In genomic region chr12:58550859-58551761, GRCm38 (mm10) we compare ENCODE assay signal across 12 mouse cellular contexts.
DNase-seq lines count a peak whose midpoint lies in the region; ATAC-seq lines count a peak whose summit lies in the region.
"Had no signal": no experiment of that assay in that cellular context is flagged by ENCODE, and none has a peak within 500 bp of the region (broad histone marks: within the 10 kb centered on the region; RNA-seq: fewer than 3 reads in every experiment).

No protein-coding gene starts in this region.

- H3K27ac ChIP-seq in hindbrain, embryonic 16.5 days (ENCODE audit: low read depth, low read length): no peak overlapping the region
- no peak overlapping the region for H3K27ac ChIP-seq in hindbrain, embryonic 11.5 days (ENCODE audit: low read depth, low read length)
- no peak overlapping the region; the same call in 1 of the 2 replicates for H3K27ac ChIP-seq in forebrain, embryonic 16.5 days (ENCODE audit: low read length)
- H3K27ac ChIP-seq in midbrain, embryonic 16.5 days (ENCODE audit: low read length): no peak overlapping the region
- H3K27ac ChIP-seq in kidney, embryonic 16.5 days (ENCODE audit: low read length): no peak overlapping the region
- H3K27ac ChIP-seq: heart, embryonic 13.5 days; neural tube, embryonic 12.5 days had no signal

- no peak overlapping the region for H3K4me3 ChIP-seq in hindbrain, embryonic 16.5 days (ENCODE audit: low read length)
- H3K4me3 ChIP-seq in hindbrain, embryonic 11.5 days (ENCODE audit: low read depth, low read length): no peak overlapping the region
- H3K4me3 ChIP-seq in forebrain, embryonic 16.5 days (replicated peaks; ENCODE audit: low read length): no peak overlapping the region
- no peak overlapping the region for H3K4me3 ChIP-seq in midbrain, embryonic 16.5 days (ENCODE audit: low read depth, low read length)
- H3K4me3 ChIP-seq in kidney, embryonic 16.5 days (ENCODE audit: low read length): no peak overlapping the region
- H3K4me3 ChIP-seq: heart, embryonic 13.5 days; neural tube, embryonic 12.5 days had no signal

- no peak overlapping the region for H3K9ac ChIP-seq in hindbrain, embryonic 16.5 days (ENCODE audit: low read depth, low read length)
- H3K9ac ChIP-seq in hindbrain, embryonic 11.5 days (ENCODE audit: low read depth, low read length): no peak overlapping the region
- no peak overlapping the region for H3K9ac ChIP-seq in forebrain, embryonic 16.5 days (replicated peaks; ENCODE audit: low read depth, low read length)
- H3K9ac ChIP-seq in midbrain, embryonic 16.5 days (ENCODE audit: low read depth, low read length): no peak overlapping the region
- no peak overlapping the region for H3K9ac ChIP-seq in kidney, embryonic 16.5 days (replicated peaks; ENCODE audit: low read length)
- H3K9ac ChIP-seq: heart, embryonic 13.5 days; neural tube, embryonic 12.5 days had no signal

- WGBS in hindbrain, embryonic 16.5 days: 29% methylated on average over 9 of the region's 9 CpGs
- WGBS in hindbrain, embryonic 11.5 days: 33% methylated on average over 9 of the region's 9 CpGs
- 7% methylated on average over 9 of the region's 9 CpGs for WGBS in forebrain, embryonic 16.5 days
- WGBS in midbrain, embryonic 16.5 days: 22% methylated on average over 9 of the region's 9 CpGs
- 39% methylated on average over 9 of the region's 9 CpGs for WGBS in kidney, embryonic 16.5 days

- no peaks in the 10 kb centered on the region for H3K27me3 ChIP-seq in hindbrain, embryonic 16.5 days (replicated peaks; ENCODE audit: control insufficient read depth, insufficient read depth, low read length)
- H3K27me3 ChIP-seq in hindbrain, embryonic 11.5 days (ENCODE audit: control insufficient read depth, insufficient read depth, low read length): no peaks in the 10 kb centered on the region
- H3K27me3 ChIP-seq in forebrain, embryonic 16.5 days (replicated peaks; ENCODE audit: control insufficient read depth, insufficient read depth, low read length): no peaks in the 10 kb centered on the region
- H3K27me3 ChIP-seq in midbrain, embryonic 16.5 days (ENCODE audit: control insufficient read depth, insufficient read depth, low read depth, low read length): no peaks in the 10 kb centered on the region
- H3K27me3 ChIP-seq in kidney, embryonic 16.5 days (ENCODE audit: insufficient read depth, low read length): no peaks in the 10 kb centered on the region
- H3K27me3 ChIP-seq: heart, embryonic 13.5 days; neural tube, embryonic 12.5 days had no signal

- no peak overlapping the region for H3K4me2 ChIP-seq in hindbrain, embryonic 16.5 days (ENCODE audit: low read length)
- no peak overlapping the region for H3K4me2 ChIP-seq in hindbrain, embryonic 11.5 days (replicated peaks; ENCODE audit: low read depth, low read length)
- H3K4me2 ChIP-seq in forebrain, embryonic 16.5 days (ENCODE audit: low read length): no peak overlapping the region
- 0 out of 2 replicates have a peak overlapping the region, but pooled peaks have one; percentile 5 for H3K4me2 ChIP-seq in midbrain, embryonic 16.5 days (ENCODE audit: low read length)
- H3K4me2 ChIP-seq in kidney, embryonic 16.5 days (replicated peaks; ENCODE audit: low read depth, low read length): no peak overlapping the region
- H3K4me2 ChIP-seq: heart, embryonic 13.5 days; neural tube, embryonic 12.5 days had no signal

- peak; percentile 58; the same call in 1 of the 2 replicates for ATAC-seq in hindbrain, embryonic 16.5 days
- no peak; the same call in 1 of the 2 replicates for ATAC-seq in hindbrain, embryonic 11.5 days (ENCODE audit: low FRiP score)
- peak; percentile 79 for ATAC-seq in forebrain, embryonic 16.5 days
- no peak for ATAC-seq in midbrain, embryonic 16.5 days
- ATAC-seq in kidney, embryonic 16.5 days (ENCODE audit: low FRiP score, low TSS enrichment): no peak

- H3K4me1 ChIP-seq in hindbrain, embryonic 16.5 days (ENCODE audit: control insufficient read depth, insufficient read depth, low read depth, low read length): no peaks in the 10 kb centered on the region
- no peaks in the 10 kb centered on the region for H3K4me1 ChIP-seq in hindbrain, embryonic 11.5 days (replicated peaks; ENCODE audit: control insufficient read depth, insufficient read depth, low read length)
- peaks cover 6% of the 10 kb centered on the region for H3K4me1 ChIP-seq in forebrain, embryonic 16.5 days (replicated peaks; ENCODE audit: control insufficient read depth, insufficient read depth, low read length)
- no peaks in the 10 kb centered on the region; the same call in 1 of the 2 replicates for H3K4me1 ChIP-seq in midbrain, embryonic 16.5 days (ENCODE audit: control insufficient read depth, insufficient read depth, low read length)
- no peaks in the 10 kb centered on the region for H3K4me1 ChIP-seq in kidney, embryonic 16.5 days (ENCODE audit: insufficient read depth, low read length)
- H3K4me1 ChIP-seq: heart, embryonic 13.5 days; neural tube, embryonic 12.5 days had no signal

- no peaks in the 10 kb centered on the region for H3K36me3 ChIP-seq in hindbrain, embryonic 16.5 days (ENCODE audit: control insufficient read depth, insufficient read depth, low read length)
- no peaks in the 10 kb centered on the region for H3K36me3 ChIP-seq in hindbrain, embryonic 11.5 days (ENCODE audit: control insufficient read depth, insufficient read depth, low read length)
- H3K36me3 ChIP-seq in forebrain, embryonic 16.5 days (ENCODE audit: control insufficient read depth, insufficient read depth): no peaks in the 10 kb centered on the region
- H3K36me3 ChIP-seq in midbrain, embryonic 16.5 days (ENCODE audit: control insufficient read depth, insufficient read depth, low read length): no peaks in the 10 kb centered on the region
- no peaks in the 10 kb centered on the region for H3K36me3 ChIP-seq in kidney, embryonic 16.5 days (ENCODE audit: insufficient read depth, low read length)
- H3K36me3 ChIP-seq: heart, embryonic 13.5 days; neural tube, embryonic 12.5 days had no signal

- H3K9me3 ChIP-seq in hindbrain, embryonic 16.5 days (ENCODE audit: control insufficient read depth, low read length): no peaks in the 10 kb centered on the region
- H3K9me3 ChIP-seq in hindbrain, embryonic 11.5 days (ENCODE audit: control insufficient read depth, low read length): no peaks in the 10 kb centered on the region
- no peaks in the 10 kb centered on the region for H3K9me3 ChIP-seq in forebrain, embryonic 16.5 days (ENCODE audit: control insufficient read depth, low read length)
- H3K9me3 ChIP-seq in midbrain, embryonic 16.5 days (replicated peaks; ENCODE audit: control insufficient read depth, low read length, poor library complexity, severe bottlenecking): no peaks in the 10 kb centered on the region
- H3K9me3 ChIP-seq in kidney, embryonic 16.5 days (ENCODE audit: low read length): no peaks in the 10 kb centered on the region
- H3K9me3 ChIP-seq: heart, embryonic 13.5 days; neural tube, embryonic 12.5 days had no signal

- DNase-seq in hindbrain, embryonic 11.5 days (ENCODE audit: low spot score): no peak
- DNase-seq in ZHBTc4 (ENCODE audit: low read depth, low spot score): peak; percentile 74
- DNase-seq in ovary, postnatal 36 days (ENCODE audit: low spot score): no peak
- DNase-seq: gastrocnemius, postnatal 25 days; lung, adult 18-20 months; thymus, adult 2 months had no signal

Comparison
In these comparisons a context has a peak if more than half of its experiments do, and no peak if none do; other contexts are left out.
1. ATAC-seq: peak in hindbrain, embryonic 16.5 days (single experiment) and forebrain, embryonic 16.5 days (single experiment); none in hindbrain, embryonic 11.5 days (single experiment), midbrain, embryonic 16.5 days (single experiment) and kidney, embryonic 16.5 days (single experiment).